23 mouse cellular contexts compared by ENCODE assay signal in genomic region chr4:124113856-124114345, GRCm38 (mm10).
DNase-seq lines count a peak whose midpoint lies in the region; ATAC-seq lines count a peak whose summit lies in the region.
"Had no signal": no experiment of that assay in that cellular context is flagged by ENCODE, and none has a peak within 500 bp of the region (broad histone marks: within the 10 kb centered on the region; RNA-seq: fewer than 3 reads in every experiment).

No protein-coding gene starts in this region.

- H3K9me3 ChIP-seq in embryonic facial prominence, embryonic 14.5 days (ENCODE audit: control insufficient read depth, low read length) = no peaks in the 10 kb centered on the region
- no peaks in the 10 kb centered on the region for H3K9me3 ChIP-seq in embryonic facial prominence, embryonic 10.5 days
- H3K9me3 ChIP-seq in kidney, embryonic 14.5 days (ENCODE audit: control insufficient read depth, low read length) = 0 out of 2 replicates have a peak, but pooled peaks cover 3% of the 10 kb centered on the region
- H3K9me3 ChIP-seq: G1E; heart, embryonic 12.5 days; midbrain, embryonic 10.5 days; neural tube, embryonic 15.5 days had no signal

- no peaks in the 10 kb centered on the region for H3K36me3 ChIP-seq in embryonic facial prominence, embryonic 14.5 days (ENCODE audit: control insufficient read depth, insufficient read depth, low read length)
- no peaks in the 10 kb centered on the region for H3K36me3 ChIP-seq in embryonic facial prominence, embryonic 10.5 days (replicated peaks)
- no peaks in the 10 kb centered on the region for H3K36me3 ChIP-seq in kidney, embryonic 14.5 days (ENCODE audit: control insufficient read depth, insufficient read depth, low read length)
- H3K36me3 ChIP-seq: forebrain, embryonic 10.5 days; G1E; heart, embryonic 12.5 days; hindbrain, embryonic 12.5 days; midbrain, embryonic 10.5 days; neural tube, embryonic 15.5 days had no signal

- H3K27me3 ChIP-seq in embryonic facial prominence, embryonic 14.5 days (replicated peaks; ENCODE audit: control insufficient read depth, insufficient read depth, low read length) = no peaks in the 10 kb centered on the region
- H3K27me3 ChIP-seq in embryonic facial prominence, embryonic 10.5 days (replicated peaks; ENCODE audit: low read depth, poor library complexity, severe bottlenecking) = 0 out of 2 replicates have a peak, but pooled peaks cover 3% of the 10 kb centered on the region
- H3K27me3 ChIP-seq in kidney, embryonic 14.5 days (ENCODE audit: control insufficient read depth, insufficient read depth, low read length) = no peaks in the 10 kb centered on the region
- H3K27me3 ChIP-seq: heart, embryonic 12.5 days; hindbrain, embryonic 12.5 days; Patski had no signal

- no peaks in the 10 kb centered on the region for H3K4me1 ChIP-seq in embryonic facial prominence, embryonic 14.5 days (ENCODE audit: control insufficient read depth, insufficient read depth, low read length)
- H3K4me1 ChIP-seq in embryonic facial prominence, embryonic 10.5 days = peaks cover 9% of the 10 kb centered on the region; the same call in 1 of the 2 replicates
- no peaks in the 10 kb centered on the region for H3K4me1 ChIP-seq in kidney, embryonic 14.5 days (ENCODE audit: control insufficient read depth, insufficient read depth, low read length)
- H3K4me1 ChIP-seq: heart, embryonic 12.5 days; midbrain, embryonic 10.5 days; neural tube, embryonic 15.5 days had no signal

- WGBS in embryonic facial prominence, embryonic 14.5 days = 79% methylated on average over 12 of the region's 12 CpGs
- 89% methylated on average over 12 of the region's 12 CpGs for WGBS in embryonic facial prominence, embryonic 10.5 days
- 86% methylated on average over 12 of the region's 12 CpGs for WGBS in kidney, embryonic 14.5 days

- H3K27ac ChIP-seq in embryonic facial prominence, embryonic 14.5 days (replicated peaks; ENCODE audit: low read depth, low read length) = no peak overlapping the region
- H3K27ac ChIP-seq in embryonic facial prominence, embryonic 10.5 days (replicated peaks) = no peak overlapping the region
- H3K27ac ChIP-seq in kidney, embryonic 14.5 days (ENCODE audit: low read depth, low read length) = no peak overlapping the region
- H3K27ac ChIP-seq: forebrain, embryonic 10.5 days; hindbrain, embryonic 12.5 days; kidney, postnatal 0 days; midbrain, embryonic 10.5 days; neural tube, embryonic 15.5 days had no signal

- H3K4me2 ChIP-seq in embryonic facial prominence, embryonic 14.5 days (ENCODE audit: low read depth, low read length) = no peak overlapping the region
- no peak overlapping the region for H3K4me2 ChIP-seq in kidney, embryonic 14.5 days (replicated peaks; ENCODE audit: low read depth, low read length)
- H3K4me2 ChIP-seq: heart, embryonic 12.5 days; hindbrain, embryonic 12.5 days; neural tube, embryonic 15.5 days had no signal

- H3K4me3 ChIP-seq in embryonic facial prominence, embryonic 14.5 days (ENCODE audit: low read depth, low read length) = no peak overlapping the region
- H3K4me3 ChIP-seq in embryonic facial prominence, embryonic 10.5 days = no peak overlapping the region
- no peak overlapping the region for H3K4me3 ChIP-seq in kidney, embryonic 14.5 days (ENCODE audit: low read length)
- H3K4me3 ChIP-seq: forebrain, embryonic 10.5 days; heart, embryonic 12.5 days; hindbrain, embryonic 12.5 days; midbrain, embryonic 10.5 days; neural tube, embryonic 15.5 days had no signal

- no peak overlapping the region for H3K9ac ChIP-seq in embryonic facial prominence, embryonic 14.5 days (ENCODE audit: low read depth, low read length)
- no peak overlapping the region for H3K9ac ChIP-seq in kidney, embryonic 14.5 days (ENCODE audit: low read depth, low read length)
- H3K9ac ChIP-seq: heart, embryonic 12.5 days; hindbrain, embryonic 12.5 days; neural tube, embryonic 15.5 days had no signal

- ATAC-seq in embryonic facial prominence, embryonic 14.5 days (ENCODE audit: low read depth) = no peak
- no peak for ATAC-seq in kidney, embryonic 14.5 days (ENCODE audit: low FRiP score, low TSS enrichment)
- ATAC-seq: inflammation-experienced regulatory T-cells, adult 6 months; Patski had no signal

- peak; percentile 40 for DNase-seq in embryonic facial prominence, embryonic 14.5 days (ENCODE audit: low spot score)
- DNase-seq in embryonic facial prominence, embryonic 10.5 days (ENCODE audit: low spot score) = no peak
- DNase-seq in kidney, postnatal 10 days = peak; percentile 49
- peak; percentile 52 for DNase-seq in retina, postnatal 1 day
- no peak for DNase-seq in retina, embryonic 14.5 days (ENCODE audit: low spot score)
- no peak for DNase-seq in layer of hippocampus, adult 9-11 months
- DNase-seq: cerebellum, adult 11-12 months; gastrocnemius, postnatal 25 days; heart, adult 18-20 months; heart, postnatal 10 days; lung, postnatal 10 days; right cerebral cortex, postnatal 14 days; spleen, adult 18-20 months had no signal

Comparison
In these comparisons a context has a peak if more than half of its experiments do, and no peak if none do; other contexts are left out.
1. DNase-seq: peak in embryonic facial prominence, embryonic 14.5 days (single experiment), kidney, postnatal 10 days (single experiment) and retina, postnatal 1 day (single experiment); none in embryonic facial prominence, embryonic 10.5 days (single experiment), retina, embryonic 14.5 days (single experiment) and layer of hippocampus, adult 9-11 months (single experiment).